Mouse (Mus musculus) liver (tissue): ENCODE measurements around the gene Jkamp.
"Not testable (repeated sequence)": the region's sequence is repeated elsewhere in the genome, so short reads cannot be mapped to it uniquely, and the experiment has no call there.

Source experiments
- DNase-seq: peaks from one replicate; pipeline ENCODE4 v3.0.0-alpha.2; 2020; ENCODE audit warnings: mixed read lengths

The Jkamp gene

GRCm38 (mm10) chr12:72085329-72086165, at the start of gene Jkamp, which contains the start of gene L3hypdh:
Gene Jkamp, plus strand, starts transcription at chr12:72085589.
Gene L3hypdh, minus strand, starts transcription at chr12:72085439.
- DNase-seq: peak; percentile 99

DNA sequence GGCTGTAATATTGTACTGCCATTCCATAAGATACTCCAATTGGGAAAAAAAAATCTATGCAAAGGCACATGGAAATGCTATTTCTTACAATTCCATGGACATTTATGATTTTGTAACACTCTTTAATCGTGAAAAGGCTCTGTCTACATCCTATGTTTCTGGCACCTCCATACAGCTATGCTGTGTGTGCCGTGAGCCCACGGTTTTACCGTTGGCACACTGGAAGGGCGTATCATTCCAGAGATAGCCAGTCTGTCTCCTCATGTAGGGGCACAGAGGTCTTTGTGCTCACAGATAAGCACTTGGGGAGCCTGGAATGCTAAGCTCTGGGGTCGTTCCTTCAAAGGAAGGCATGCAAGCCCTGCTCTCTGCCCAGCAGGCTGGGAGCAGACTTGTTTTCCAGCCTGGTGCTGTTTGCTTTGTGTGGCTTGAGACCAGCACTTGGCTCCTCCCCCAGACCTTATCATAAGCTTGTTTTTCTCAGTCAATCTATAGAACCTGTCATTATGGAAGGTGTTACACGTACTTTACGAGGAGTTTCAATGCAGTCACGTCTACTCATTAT, 49.2 kb upstream of the Jkamp start:
- DNase-seq: no peak

DNA sequence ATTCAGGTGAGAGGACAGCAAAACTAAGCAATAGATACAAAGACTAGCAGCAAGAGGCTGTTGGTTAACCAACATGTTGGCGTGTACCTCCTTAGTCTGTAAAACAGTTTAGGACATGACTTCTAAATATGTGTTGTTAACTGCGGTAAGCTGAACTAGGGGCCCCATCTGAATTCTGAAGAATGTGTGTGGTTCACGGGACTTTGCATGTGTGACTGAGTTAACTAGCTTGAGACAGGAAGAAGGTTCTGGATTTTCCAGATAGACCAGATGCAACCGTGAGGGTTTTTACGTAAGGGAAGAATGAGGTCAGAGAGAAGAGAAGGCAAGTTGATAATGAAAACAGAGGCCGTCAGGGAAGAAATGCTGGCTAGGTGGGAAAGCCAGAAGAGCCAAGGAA, 48.3 kb upstream of the Jkamp start:
- DNase-seq: no peak

- DNase-seq: no peak
Observed at GRCm38 (mm10) chr12:72038866-72039265, 46.5 kb upstream of the Jkamp start.

- no peak for DNase-seq
Observed at GRCm38 (mm10) chr12:72039501-72039900, 45.9 kb upstream of the Jkamp start.

- no peak for DNase-seq
Observed at GRCm38 (mm10) chr12:72041238-72041637, 44.2 kb upstream of the Jkamp start.

- DNase-seq: no peak
Observed at GRCm38 (mm10) chr12:72047513-72047912, 37.9 kb upstream of the Jkamp start.

DNA sequence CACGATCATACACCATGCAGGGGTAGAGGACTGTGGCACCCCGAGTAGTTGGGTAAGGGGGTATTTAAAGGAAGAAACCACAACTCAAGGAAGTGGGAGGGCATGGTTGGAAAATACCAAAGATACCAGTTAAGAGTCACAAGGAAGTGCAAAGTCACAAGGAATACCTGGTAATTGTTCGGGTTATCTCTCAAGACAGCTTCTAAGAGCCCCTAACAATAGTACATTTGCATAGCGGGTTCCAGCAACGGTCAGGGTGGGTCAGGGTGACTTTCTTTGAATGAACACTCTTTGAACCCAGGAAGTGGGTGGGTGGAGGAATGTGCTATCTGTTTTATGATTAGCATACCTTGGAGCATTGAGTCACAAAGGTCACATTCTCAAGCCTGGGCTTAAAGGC, 35.2 kb upstream of the Jkamp start:
- DNase-seq: not testable (repeated sequence)

DNA sequence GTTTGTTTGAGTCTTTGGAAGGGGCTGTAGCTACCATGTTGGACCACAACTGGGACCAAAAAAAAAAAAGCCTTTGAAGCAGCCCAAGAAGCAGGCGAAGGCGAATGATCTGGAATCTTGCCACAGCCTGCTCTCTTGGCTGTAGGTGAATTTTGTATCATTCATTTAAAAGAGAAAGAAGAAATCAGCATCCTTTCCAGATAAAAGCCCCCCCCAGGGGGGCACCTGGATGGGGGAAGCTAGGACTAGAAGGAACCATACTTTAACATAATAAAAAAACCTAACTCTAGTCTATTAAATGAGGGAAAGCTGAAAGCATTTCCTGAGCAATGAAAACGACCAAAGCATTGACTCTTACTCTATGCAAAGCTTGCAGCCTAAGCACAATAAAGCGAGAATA, 34.6 kb upstream of the Jkamp start:
- no peak for DNase-seq

DNA sequence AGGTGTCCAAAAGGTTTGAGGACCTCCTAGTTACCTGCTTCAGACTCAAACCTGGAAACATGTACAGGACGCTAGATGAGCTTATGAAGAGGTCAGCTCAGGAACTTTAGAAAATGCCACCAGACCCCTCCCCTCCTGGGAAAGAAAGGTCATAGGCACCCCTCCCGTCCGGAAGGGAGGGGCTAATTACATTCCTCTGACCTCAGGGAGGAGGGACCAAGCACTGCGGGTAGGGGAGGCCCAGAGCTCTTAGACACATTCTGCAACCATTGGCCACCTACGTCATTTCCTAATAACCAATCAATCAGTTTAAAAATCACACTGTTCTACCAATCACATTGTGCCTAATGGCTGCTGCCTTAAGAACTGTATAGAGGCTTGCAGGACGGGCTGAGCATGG, 32.8 kb upstream of the Jkamp start:
- DNase-seq: no peak

- DNase-seq: no peak
Observed at GRCm38 (mm10) chr12:72053303-72053702, 32.1 kb upstream of the Jkamp start.

DNA sequence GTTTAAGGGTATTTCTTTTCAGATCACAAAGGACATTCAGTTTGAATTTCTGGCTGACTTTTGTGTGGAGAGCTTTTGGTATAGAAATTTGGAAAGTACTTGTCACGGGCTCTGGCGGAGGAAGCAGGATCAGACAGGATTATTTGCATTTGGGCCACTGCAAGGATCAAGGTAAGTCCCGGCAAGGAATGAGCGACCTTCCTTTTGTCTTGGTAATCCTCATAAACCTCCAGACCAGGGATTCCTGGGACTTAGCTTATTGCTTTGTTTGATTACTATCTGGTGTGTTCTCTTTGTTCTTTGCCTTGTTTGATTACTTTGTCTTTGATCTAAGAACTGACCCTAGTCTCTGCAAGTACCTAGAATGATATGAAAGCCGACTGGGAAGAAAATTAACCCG, 31.5 kb upstream of the Jkamp start:
- DNase-seq: no peak

- no peak for DNase-seq
Observed at GRCm38 (mm10) chr12:72057780-72058179, 27.6 kb upstream of the Jkamp start.

- no peak for DNase-seq
Observed at GRCm38 (mm10) chr12:72069626-72070326, 15.6 kb upstream of the Jkamp start.

DNA sequence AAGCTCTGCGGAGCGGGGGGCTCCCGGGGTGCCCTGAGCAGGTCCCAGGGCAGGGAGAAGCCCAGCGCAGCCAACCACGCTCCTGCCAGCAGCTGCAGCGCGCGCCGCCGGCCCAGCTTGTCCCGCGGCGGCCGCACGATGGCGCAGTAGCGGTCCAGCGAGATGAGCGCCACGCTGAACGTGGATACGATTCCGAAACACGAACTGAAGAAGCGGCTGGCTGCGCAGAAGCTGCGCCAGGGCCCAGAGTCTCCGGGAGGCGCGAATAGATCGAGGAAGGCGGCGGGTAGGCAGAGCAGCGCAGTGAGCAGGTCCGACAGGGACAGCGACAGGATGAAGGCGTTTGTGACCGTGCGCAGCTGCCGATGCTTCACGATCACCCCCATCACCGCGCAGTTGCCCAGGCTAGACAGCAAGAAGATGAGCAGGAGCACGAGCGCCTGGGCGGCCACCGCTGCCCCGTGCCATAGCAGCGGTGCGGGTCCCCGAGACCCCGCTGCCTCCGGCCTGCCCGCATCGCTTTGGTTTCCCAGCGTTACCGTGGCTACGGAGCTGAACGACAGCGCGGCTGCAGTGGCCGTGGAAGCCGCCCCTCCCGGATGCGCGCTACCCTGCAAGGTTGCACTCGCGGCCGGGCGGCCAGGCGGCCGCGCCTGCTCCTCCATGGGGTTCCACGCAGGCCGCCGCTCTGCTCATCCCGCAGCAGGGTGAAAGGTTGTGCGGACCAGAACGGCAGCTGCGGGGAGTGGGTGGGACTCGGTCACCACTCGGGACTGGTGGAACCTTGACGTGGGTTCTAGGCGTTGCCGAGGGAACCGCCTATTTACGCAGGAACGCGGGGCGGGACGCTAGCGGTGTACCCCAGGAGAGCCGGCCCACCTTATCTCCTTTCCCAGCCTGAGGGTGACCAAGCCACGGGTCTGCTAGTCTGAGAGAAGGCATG, 14.8 kb upstream of the Jkamp start, which contains the start of gene Gpr135:
Gene Gpr135 (minus strand): TSS at position 799 of the 943 bp plus-strand sequence.
- DNase-seq: peak; percentile 69

DNA sequence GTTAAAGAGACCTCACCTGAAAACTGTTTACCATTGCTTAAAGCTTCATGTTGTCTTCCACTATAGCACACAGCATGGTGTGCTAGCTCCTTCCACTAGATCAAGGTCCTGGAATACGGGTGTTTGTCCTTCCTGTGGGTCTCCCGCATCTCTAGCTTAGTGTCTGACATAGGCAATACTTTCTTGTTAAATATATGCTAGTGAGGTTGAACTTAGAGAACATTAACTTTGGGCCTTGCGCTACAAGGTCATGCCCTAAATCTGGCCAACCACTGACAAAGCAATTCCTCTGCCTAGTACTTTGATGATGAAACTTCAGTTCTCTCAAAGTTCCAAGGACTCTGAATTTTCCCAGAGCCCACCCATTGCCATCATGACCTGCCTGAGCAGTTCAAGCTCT, 7.1 kb upstream of the Jkamp start:
- no peak for DNase-seq

DNA sequence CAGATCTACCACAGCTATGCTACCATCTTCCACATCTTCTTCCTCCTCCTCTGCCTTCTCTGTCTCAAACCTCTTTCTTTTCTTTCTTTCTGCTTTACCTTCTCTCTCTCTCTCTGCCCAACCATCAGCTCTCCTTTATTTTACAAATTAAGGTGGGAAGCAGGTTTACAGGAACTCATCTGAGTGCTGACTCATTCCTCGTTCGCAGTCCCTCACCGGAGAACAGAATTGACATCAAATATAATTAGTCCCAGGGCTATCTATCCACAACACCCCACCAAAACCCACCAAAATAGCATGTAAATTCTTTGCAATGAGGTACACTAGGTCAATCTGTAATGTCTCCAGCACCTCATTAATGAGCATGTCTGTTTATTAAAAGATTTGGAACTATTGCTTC, 3.4 kb upstream of the Jkamp start:
- no peak for DNase-seq

- DNase-seq: peak; percentile 37
Observed at GRCm38 (mm10) chr12:72082370-72082769, 3.0 kb upstream of the Jkamp start.

- DNase-seq: no peak
Observed at GRCm38 (mm10) chr12:72083265-72083664, 2.1 kb upstream of the Jkamp start.

- peak; percentile 55 for DNase-seq
Observed at GRCm38 (mm10) chr12:72084261-72085023, 947 bp upstream of the Jkamp start.

GRCm38 (mm10) chr12:72085024-72085328, 413 bp upstream of the Jkamp start:
- no peak for DNase-seq
